Mouse (Mus musculus): Measurements from ENCODE around the gene Ensa.
"Not testable (repeated sequence)": the region's sequence is repeated elsewhere in the genome, so short reads cannot be mapped to it uniquely, and the experiment has no call there.

The Ensa gene

GRCm38 (mm10) chr3:95639694-95640093 is 14.9 kb downstream of the Ensa start:
- no peak for DNase-seq (ENCODE audit: extremely low read depth, low read depth, low spot score)

DNA sequence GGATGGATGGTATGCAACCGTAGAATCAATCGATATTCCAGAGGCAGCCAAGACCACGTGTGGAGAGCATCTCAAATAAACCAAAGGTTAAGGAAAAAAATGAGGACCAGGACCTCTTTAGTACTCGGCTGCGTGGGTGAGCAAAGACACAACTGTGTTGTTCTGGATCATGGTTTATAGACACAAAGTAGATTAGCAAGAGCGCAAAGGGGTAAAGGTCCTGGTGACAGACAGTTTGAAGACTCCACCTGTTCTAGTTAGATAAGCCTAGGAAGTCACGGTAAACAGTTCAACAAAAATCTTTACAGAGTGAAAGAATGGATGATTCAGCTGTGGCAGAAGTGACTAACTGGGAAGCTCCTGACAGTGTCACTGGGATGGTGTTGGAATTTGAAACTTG is 18.3 kb downstream of the Ensa start:
- no peak for DNase-seq (ENCODE audit: extremely low read depth, low read depth, low spot score)

GRCm38 (mm10) chr3:95645313-95646235 is 20.8 kb downstream of the Ensa start:
- DNase-seq (ENCODE audit: extremely low read depth, low read depth, low spot score): no peak

- no peak for DNase-seq (ENCODE audit: extremely low read depth, low read depth, low spot score)
Observed at GRCm38 (mm10) chr3:95648016-95648415, 23.2 kb downstream of the Ensa start.

DNA sequence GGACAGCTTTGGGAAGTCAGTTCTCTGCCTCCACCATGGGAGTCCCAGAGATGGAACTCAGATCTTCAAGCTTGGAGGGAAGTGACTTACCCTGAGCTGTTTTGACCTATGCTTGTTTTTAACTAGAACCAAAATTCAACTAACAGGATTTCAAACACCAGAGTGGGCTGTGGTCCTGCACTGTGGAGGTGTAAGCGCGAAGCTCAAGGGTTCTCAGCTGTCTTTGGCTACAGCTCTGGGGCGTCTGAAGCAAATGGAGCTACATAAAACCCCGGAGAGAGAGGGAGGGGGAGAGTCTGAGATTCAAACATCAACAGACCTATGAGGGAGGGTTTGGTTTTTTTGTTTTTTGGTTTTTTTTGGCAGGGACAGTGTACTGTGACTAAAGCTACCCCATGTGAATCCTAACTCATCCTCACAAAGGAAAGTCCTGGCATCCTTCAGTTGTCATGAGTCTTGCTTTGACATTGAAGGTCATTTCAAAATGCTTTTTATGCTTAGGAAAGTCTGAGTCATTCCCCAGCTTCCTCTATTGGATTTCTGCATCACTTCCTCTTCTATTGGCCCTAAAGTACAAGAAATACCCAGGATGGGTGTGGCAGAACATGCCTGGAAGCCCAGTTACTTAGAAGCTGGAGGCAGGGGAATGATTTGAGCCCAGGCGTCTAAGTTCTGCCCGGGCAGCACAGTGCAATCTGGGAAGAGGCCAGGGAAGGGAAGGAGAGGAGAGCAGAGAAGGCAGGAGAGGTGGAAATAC is 25.7 kb downstream of the Ensa start:
- no peak for DNase-seq (ENCODE audit: extremely low read depth, low read depth, low spot score)

DNA sequence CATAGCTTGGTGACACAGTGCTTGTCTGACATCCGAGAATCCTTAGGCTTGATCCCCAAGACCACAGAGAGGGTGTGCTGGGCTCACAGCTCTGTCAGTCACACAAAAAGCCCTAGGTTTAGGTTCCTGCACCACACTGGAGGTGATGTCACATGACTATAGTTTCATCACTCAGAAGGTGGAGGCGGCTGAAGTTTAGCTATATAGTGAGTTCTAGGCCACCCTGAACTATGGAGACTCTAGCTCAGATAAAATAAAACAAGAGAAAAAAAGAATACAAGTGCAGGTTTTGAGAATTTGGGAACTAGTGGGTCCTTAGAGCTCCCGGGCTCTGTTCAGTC is 26.2 kb downstream of the Ensa start:
- DNase-seq (ENCODE audit: extremely low read depth, low read depth, low spot score): no peak

DNA sequence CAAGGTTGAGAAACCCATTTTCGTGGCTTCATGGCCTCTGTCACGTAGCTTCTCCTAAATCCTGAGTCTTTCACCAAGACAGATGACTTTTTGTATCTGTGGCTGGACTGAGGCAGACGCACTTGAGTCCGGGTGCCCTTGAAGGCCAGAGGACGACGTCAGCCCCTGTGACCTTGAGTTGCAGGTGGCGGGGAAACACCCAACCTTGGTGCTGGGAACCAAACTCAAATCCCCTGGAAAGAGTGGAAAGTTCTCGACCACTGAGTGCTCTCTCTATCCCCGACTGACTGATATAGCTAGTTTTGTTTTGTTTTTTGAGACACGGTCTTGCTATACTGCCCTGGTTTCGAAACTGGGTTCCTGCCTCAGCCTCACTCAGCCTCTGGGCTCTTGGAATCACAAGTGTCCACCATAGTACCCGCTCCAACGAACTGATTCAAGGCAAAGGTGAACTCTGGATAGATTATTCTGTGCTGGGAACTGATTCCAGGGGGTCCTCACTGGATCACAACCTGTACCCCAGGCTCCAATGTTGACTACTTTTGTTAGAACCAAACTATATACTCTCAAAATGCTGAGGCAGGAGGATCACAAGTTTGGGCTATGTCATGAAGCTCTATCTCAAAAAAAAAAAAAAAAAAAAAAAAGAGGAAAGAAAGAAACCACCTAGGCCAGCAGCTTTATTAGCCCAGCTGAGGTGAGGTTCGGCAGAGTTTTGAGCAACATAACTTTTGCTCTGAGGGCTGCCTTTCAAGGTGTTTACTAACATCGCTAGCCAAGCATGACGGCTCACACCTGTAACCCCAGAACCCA is 26.8 kb downstream of the Ensa start:
- DNase-seq (ENCODE audit: extremely low read depth, low read depth, low spot score): no peak

DNA sequence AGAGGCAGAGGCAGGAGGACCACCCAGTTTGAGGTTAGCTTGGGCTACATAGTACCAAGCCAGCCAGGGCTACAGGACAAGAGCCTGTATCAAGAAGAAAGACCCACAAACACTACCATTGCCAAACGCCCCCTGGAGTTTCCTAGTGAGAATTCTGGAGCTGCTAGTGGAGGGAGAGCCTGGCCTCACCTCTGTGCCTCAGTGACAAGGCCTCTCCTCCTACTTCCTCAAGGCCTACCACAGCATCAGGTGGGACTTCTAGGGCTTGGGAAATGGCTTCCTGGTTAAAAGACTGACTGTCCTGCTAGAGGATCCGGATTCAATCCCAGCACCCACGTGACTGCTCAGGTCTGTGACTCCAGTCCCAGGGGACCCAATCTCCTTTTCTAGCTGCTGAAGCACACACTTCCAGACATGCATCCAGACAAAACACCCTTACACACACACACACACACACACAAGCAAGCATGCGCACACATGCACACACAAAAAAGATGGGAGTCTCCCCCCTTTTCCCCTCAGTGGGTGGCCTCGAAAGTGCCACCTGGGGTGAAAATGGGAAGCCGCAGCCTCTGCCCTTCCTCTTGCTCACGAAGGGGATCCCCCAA is 27.5 kb downstream of the Ensa start:
- DNase-seq (ENCODE audit: extremely low read depth, low read depth, low spot score): no peak

DNA sequence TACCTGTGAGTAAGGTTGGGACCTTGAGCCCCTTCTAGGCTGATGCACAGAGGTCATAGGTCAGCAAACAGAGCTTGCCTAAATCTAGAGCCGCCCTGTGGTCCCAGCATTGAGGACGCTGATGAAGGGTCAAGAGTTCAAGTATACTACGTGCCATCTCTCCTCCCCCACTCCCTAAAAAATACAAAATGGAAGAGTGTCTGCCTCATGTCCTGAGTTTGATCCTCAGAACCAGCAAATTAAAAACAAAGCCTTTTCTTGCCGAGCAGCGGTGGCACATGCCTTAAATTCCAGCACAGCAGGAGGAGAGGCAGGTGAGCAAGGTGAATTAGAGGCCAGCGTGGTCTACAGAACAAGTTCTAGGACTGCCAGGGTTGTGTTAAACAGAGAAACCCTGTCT is 28.1 kb downstream of the Ensa start:
- no peak for DNase-seq (ENCODE audit: extremely low read depth, low read depth, low spot score)

DNA sequence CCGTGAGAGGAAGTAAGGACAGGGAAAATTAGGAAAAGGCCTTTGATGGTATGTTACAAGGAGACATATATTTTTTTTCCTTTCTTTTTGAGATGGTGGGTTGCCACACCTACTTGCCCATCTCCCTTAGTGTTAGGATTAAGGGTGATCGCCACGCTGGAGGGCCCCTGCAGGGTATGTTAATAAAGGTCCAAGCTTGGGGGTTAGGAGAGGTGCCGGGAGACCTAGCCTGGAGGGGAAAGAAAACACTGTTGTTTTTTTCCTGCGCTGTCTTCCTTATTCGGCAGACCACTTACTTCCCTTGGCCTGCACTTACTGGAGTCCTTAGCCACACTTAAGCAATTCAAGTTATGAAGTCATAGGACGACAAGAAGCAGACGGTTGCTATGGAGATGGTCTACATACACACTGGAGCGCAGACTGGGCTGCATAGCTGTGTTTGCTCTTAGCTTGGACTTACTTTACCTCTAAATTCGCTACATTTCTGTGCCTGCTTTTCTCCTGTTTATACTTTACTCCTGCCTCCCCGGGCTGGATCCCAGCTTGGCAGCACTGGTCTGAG is 28.8 kb downstream of the Ensa start:
- DNase-seq (ENCODE audit: extremely low read depth, low read depth, low spot score): no peak

GRCm38 (mm10) chr3:95654371-95654770 is 29.6 kb downstream of the Ensa start:
- DNase-seq (ENCODE audit: extremely low read depth, low read depth, low spot score): not testable (repeated sequence)

- DNase-seq (ENCODE audit: extremely low read depth, low read depth, low spot score): no peak
Observed at GRCm38 (mm10) chr3:95655437-95655836, 30.6 kb downstream of the Ensa start.

GRCm38 (mm10) chr3:95657108-95657507 is 32.3 kb downstream of the Ensa start:
- no peak for DNase-seq (ENCODE audit: extremely low read depth, low read depth, low spot score)

- no peak for DNase-seq (ENCODE audit: extremely low read depth, low read depth, low spot score)
Observed at GRCm38 (mm10) chr3:95657711-95658110, 32.9 kb downstream of the Ensa start.

DNA sequence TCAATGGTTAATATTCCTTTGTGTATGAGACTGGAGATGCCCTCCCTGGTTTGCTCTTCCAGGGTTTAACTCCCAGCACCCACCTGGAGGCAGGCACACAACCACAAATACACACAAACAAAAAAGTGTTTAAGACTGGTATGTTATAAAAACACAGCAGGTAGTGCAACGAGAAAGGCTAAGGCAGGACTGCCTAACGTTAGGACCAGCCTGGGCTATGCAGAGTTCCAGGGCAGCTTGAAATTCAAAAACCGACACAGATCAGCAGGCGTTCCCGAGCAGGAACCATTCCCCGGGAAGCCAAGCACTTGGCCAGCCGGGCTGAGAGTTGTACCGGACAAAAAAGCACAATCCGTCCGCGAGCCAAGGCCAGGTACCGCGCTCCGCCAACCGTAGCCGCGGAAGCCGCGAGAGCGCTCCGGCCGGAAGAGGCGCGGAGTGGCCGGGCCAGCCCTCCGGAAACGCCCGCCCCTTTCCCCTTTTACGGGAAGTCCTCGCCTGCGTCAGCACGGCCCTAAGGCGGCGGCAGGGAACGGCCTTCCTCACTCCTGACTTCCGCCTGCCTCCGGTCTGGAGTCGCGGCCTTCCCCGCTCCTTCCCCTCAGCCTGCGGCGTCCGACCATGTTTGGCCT is 33.6 kb downstream of the Ensa start, which contains the start of gene Mcl1:
TSS of gene Mcl1 (plus strand) at position 553 of the 632 bp plus-strand sequence.
- DNase-seq (ENCODE audit: extremely low read depth, low read depth, low spot score): no peak

DNA sequence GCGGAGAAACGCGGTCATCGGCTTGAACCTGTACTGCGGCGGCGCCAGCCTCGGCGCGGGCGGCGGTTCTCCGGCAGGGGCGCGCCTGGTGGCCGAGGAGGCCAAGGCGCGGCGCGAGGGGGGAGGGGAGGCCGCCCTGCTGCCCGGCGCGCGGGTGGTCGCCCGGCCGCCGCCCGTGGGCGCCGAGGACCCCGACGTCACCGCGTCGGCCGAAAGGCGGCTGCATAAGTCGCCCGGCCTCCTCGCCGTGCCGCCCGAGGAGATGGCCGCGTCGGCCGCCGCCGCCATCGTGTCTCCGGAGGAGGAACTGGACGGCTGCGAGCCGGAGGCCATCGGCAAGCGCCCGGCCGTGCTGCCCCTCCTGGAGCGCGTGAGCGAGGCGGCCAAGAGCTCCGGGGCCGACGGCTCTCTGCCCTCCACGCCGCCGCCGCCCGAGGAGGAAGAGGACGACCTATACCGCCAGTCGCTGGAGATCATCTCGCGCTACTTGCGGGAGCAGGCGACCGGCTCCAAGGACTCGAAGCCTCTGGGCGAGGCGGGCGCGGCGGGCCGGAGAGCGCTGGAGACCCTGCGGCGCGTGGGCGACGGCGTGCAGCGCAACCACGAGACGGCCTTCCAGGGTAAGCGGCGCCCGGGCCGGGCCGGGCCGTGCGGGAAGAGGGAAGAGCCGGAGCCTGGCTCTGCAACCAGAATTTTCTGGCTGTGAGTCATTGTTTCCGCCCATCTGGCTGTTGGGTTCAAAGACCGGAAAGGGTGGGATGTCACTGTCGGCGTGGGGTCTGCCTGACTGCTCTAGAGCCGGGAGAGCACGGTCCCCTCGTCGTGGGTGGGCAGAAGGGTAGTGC is 34.3 kb downstream of the Ensa start:
- DNase-seq (ENCODE audit: extremely low read depth, low read depth, low spot score): no peak

DNA sequence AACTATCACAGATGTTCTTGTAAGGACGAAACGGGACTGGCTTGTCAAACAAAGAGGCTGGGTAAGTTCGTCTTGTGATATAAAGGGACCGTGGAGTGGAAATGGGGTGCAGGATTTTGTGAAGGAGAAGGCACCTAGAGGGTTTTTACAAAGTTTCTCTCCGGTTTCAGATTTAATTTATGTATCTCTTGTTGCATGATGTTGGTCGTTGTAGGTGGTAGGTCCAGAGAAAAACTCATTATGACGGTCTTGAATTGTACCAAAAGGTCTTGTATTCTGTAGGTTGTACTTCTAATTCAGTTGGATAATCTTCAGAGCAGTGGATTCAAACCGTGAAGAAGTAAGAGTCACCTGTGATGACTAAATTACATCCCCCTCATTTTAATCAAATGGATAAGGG is 35.2 kb downstream of the Ensa start:
- DNase-seq (ENCODE audit: extremely low read depth, low read depth, low spot score): no peak

GRCm38 (mm10) chr3:95660788-95661478 is 36.1 kb downstream of the Ensa start:
- no peak for DNase-seq (ENCODE audit: extremely low read depth, low read depth, low spot score)
